Mouse (Mus musculus) cerebellum, adult 9-11 months (tissue): ENCODE results near the gene Plekha7.

ENCODE experiments used
- DNase-seq: peaks from one replicate; pipeline ENCODE4 v3.0.0; 2022

Gene Plekha7

GRCm38 (mm10) chr7:116246696-116247376, 61.3 kb downstream of the Plekha7 start:
- DNase-seq, result no peak

GRCm38 (mm10) chr7:116245815-116246695, 62.1 kb downstream of the Plekha7 start:
- no peak for DNase-seq

- DNase-seq, result no peak
Measured at GRCm38 (mm10) chr7:116244302-116245165, 63.6 kb downstream of the Plekha7 start.

GRCm38 (mm10) chr7:116242810-116243209, 65.4 kb downstream of the Plekha7 start:
- no peak for DNase-seq

- no peak for DNase-seq
Measured at GRCm38 (mm10) chr7:116241601-116242000, 66.6 kb downstream of the Plekha7 start.

GRCm38 (mm10) chr7:116240791-116241474, 67.2 kb downstream of the Plekha7 start:
- DNase-seq, result no peak

- DNase-seq, result no peak
Measured at GRCm38 (mm10) chr7:116240353-116240752, 67.8 kb downstream of the Plekha7 start.

- DNase-seq, result no peak
Measured at GRCm38 (mm10) chr7:116238320-116238719, 69.9 kb downstream of the Plekha7 start.

- no peak for DNase-seq
Measured at GRCm38 (mm10) chr7:116237157-116237981, 70.8 kb downstream of the Plekha7 start.

- no peak for DNase-seq
Measured at GRCm38 (mm10) chr7:116236608-116237007, 71.6 kb downstream of the Plekha7 start.

- DNase-seq, result no peak
Measured at GRCm38 (mm10) chr7:116234287-116234806, 73.8 kb downstream of the Plekha7 start.

- DNase-seq, result no peak
Measured at GRCm38 (mm10) chr7:116230811-116231609, 77.2 kb downstream of the Plekha7 start.

- DNase-seq, result peak; percentile 57
Measured at GRCm38 (mm10) chr7:116226877-116227282, 81.3 kb downstream of the Plekha7 start.

GRCm38 (mm10) chr7:116226316-116226715, 81.9 kb downstream of the Plekha7 start:
- DNase-seq, result no peak

- no peak for DNase-seq
Measured at GRCm38 (mm10) chr7:116224543-116224942, 83.6 kb downstream of the Plekha7 start.

GRCm38 (mm10) chr7:116223010-116223783, 85.0 kb downstream of the Plekha7 start:
- DNase-seq, result peak; percentile 86

- DNase-seq, result no peak
Measured at GRCm38 (mm10) chr7:116222288-116223009, 85.7 kb downstream of the Plekha7 start.

GRCm38 (mm10) chr7:116221883-116222282, 86.3 kb downstream of the Plekha7 start:
- DNase-seq, result no peak
